Mouse (Mus musculus): ENCODE measurements around the gene Gm15013.

DNA sequence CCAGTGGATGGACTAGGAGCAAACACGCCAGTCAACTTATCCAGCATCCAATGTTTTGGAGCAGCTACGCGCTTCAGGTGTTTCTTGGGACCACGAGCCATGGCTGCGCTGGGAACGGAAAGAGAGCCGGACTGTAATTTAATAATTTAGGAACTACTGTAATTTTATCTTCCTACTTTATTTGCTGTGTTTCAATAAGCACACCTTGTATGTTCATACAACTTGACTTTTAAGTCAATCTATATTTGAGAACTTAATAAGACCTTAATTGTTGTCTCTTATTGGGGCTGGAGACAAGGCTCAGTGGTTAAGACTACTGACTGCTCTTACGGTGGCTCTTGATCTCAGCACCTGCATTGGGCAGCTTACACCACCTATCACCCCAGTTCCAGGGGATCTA is at the start of gene Gm15013:
- no peak for TF ChIP-seq CTCF (IDR thresholded peaks at IDR 0.05; ENCODE audit: borderline replicate concordance, insufficient read depth, low read depth, low read length)
- TF ChIP-seq POLR2A (IDR thresholded peaks at IDR 0.05; ENCODE audit: borderline replicate concordance, insufficient read depth, low read length): no peak
